Mouse (Mus musculus): ENCODE data around the gene Riiad1. TPM values are rescaled to one million over a fixed set of nuclear protein-coding genes. Genes with fewer than 3 reads are reported as not detected.
A peak's percentile ranks its signal among the peaks of the same experiment; 100 is the strongest.

Gene Riiad1
- total and polyA plus RNA-seq, 2 experiments, result not detected

- H3K79me2 ChIP-seq (ENCODE audit: control insufficient read depth, insufficient read depth, low read length), result no peaks in the 10 kb centered on the region
- H3K9ac ChIP-seq (ENCODE audit: low read depth, low read length), result no peak overlapping the region
- H3K27me3 ChIP-seq (ENCODE audit: control insufficient read depth, insufficient read depth, low read length), result no peaks in the 10 kb centered on the region
- no peak overlapping the region for H3K4me3 ChIP-seq (ENCODE audit: insufficient read depth, low read depth, low read length)
- H3K36me3 ChIP-seq (ENCODE audit: control insufficient read depth, insufficient read depth, low read length), result no peaks in the 10 kb centered on the region
- no peak for DNase-seq (ENCODE audit: extremely low read depth, low read depth, low spot score)
- no peak overlapping the region for H3K27ac ChIP-seq (replicated peaks; ENCODE audit: insufficient read depth, low read depth, low read length)
- H3K4me1 ChIP-seq (ENCODE audit: control insufficient read depth, insufficient read depth, low read length), result no peaks in the 10 kb centered on the region
- TF ChIP-seq CTCF (IDR thresholded peaks at IDR 0.05; ENCODE audit: low read depth, low read length) (no peak), POLR2A (IDR thresholded peaks at IDR 0.05; ENCODE audit: extremely low read depth, insufficient read depth, low read length) (no peak)
- 73% methylated on average over 10 of the region's 10 CpGs for WGBS
Measured at GRCm38 (mm10) chr3:94473115-94473505, 7.0 kb downstream of the Riiad1 start.

GRCm38 (mm10) chr3:94472447-94473114, 7.6 kb downstream of the Riiad1 start:
- peak; percentile 23 for DNase-seq (ENCODE audit: extremely low read depth, low read depth, low spot score)
- H3K36me3 ChIP-seq (ENCODE audit: control insufficient read depth, insufficient read depth, low read length), result no peaks in the 10 kb centered on the region
- WGBS, result 23% methylated on average over 28 of the region's 28 CpGs
- TF ChIP-seq CTCF (IDR thresholded peaks at IDR 0.05; ENCODE audit: low read depth, low read length) (no peak), POLR2A (IDR thresholded peaks at IDR 0.05; ENCODE audit: extremely low read depth, insufficient read depth, low read length) (no peak)
- H3K4me1 ChIP-seq (ENCODE audit: control insufficient read depth, insufficient read depth, low read length), result no peaks in the 10 kb centered on the region
- H3K4me3 ChIP-seq (ENCODE audit: insufficient read depth, low read depth, low read length), result no peak overlapping the region
- no peaks in the 10 kb centered on the region for H3K27me3 ChIP-seq (ENCODE audit: control insufficient read depth, insufficient read depth, low read length)
- no peak overlapping the region for H3K27ac ChIP-seq (replicated peaks; ENCODE audit: insufficient read depth, low read depth, low read length)
- no peak overlapping the region for H3K9ac ChIP-seq (ENCODE audit: low read depth, low read length)
- no peaks in the 10 kb centered on the region for H3K79me2 ChIP-seq (ENCODE audit: control insufficient read depth, insufficient read depth, low read length)

GRCm38 (mm10) chr3:94468931-94469330, 11.2 kb downstream of the Riiad1 start:
- no peaks in the 10 kb centered on the region for H3K79me2 ChIP-seq (ENCODE audit: control insufficient read depth, insufficient read depth, low read length)
- DNase-seq (ENCODE audit: extremely low read depth, low read depth, low spot score), result no peak
- no peak overlapping the region for H3K9ac ChIP-seq (ENCODE audit: low read depth, low read length)
- 65% methylated on average over 3 of the region's 3 CpGs for WGBS
- no peaks in the 10 kb centered on the region for H3K27me3 ChIP-seq (ENCODE audit: control insufficient read depth, insufficient read depth, low read length)
- no peak overlapping the region for H3K27ac ChIP-seq (replicated peaks; ENCODE audit: insufficient read depth, low read depth, low read length)
- no peaks in the 10 kb centered on the region for H3K36me3 ChIP-seq (ENCODE audit: control insufficient read depth, insufficient read depth, low read length)
- no peak overlapping the region for H3K4me3 ChIP-seq (ENCODE audit: insufficient read depth, low read depth, low read length)
- no peak for TF ChIP-seq POLR2A (IDR thresholded peaks at IDR 0.05; ENCODE audit: extremely low read depth, insufficient read depth, low read length)
- TF ChIP-seq CTCF (IDR thresholded peaks at IDR 0.05; ENCODE audit: low read depth, low read length), result no peak
- no peaks in the 10 kb centered on the region for H3K4me1 ChIP-seq (ENCODE audit: control insufficient read depth, insufficient read depth, low read length)

- no peaks in the 10 kb centered on the region for H3K4me1 ChIP-seq (ENCODE audit: control insufficient read depth, insufficient read depth, low read length)
- WGBS, result 91% methylated on average over 13 of the region's 13 CpGs
- H3K9ac ChIP-seq (ENCODE audit: low read depth, low read length), result no peak overlapping the region
- no peak overlapping the region for H3K4me3 ChIP-seq (ENCODE audit: insufficient read depth, low read depth, low read length)
- no peak overlapping the region for H3K27ac ChIP-seq (replicated peaks; ENCODE audit: insufficient read depth, low read depth, low read length)
- TF ChIP-seq CTCF (IDR thresholded peaks at IDR 0.05; ENCODE audit: low read depth, low read length) (no peak), POLR2A (IDR thresholded peaks at IDR 0.05; ENCODE audit: extremely low read depth, insufficient read depth, low read length) (no peak)
- no peak for DNase-seq (ENCODE audit: extremely low read depth, low read depth, low spot score)
- H3K36me3 ChIP-seq (ENCODE audit: control insufficient read depth, insufficient read depth, low read length), result no peaks in the 10 kb centered on the region
- no peaks in the 10 kb centered on the region for H3K79me2 ChIP-seq (ENCODE audit: control insufficient read depth, insufficient read depth, low read length)
- no peaks in the 10 kb centered on the region for H3K27me3 ChIP-seq (ENCODE audit: control insufficient read depth, insufficient read depth, low read length)
Measured at GRCm38 (mm10) chr3:94465632-94466430, 14.3 kb downstream of the Riiad1 start.

GRCm38 (mm10) chr3:94463926-94464578, 16.1 kb downstream of the Riiad1 start:
- H3K4me3 ChIP-seq (ENCODE audit: insufficient read depth, low read depth, low read length), result no peak overlapping the region
- WGBS, result 57% methylated on average over 11 of the region's 11 CpGs
- no peaks in the 10 kb centered on the region for H3K36me3 ChIP-seq (ENCODE audit: control insufficient read depth, insufficient read depth, low read length)
- no peak overlapping the region for H3K9ac ChIP-seq (ENCODE audit: low read depth, low read length)
- H3K4me1 ChIP-seq (ENCODE audit: control insufficient read depth, insufficient read depth, low read length), result no peaks in the 10 kb centered on the region
- TF ChIP-seq POLR2A (IDR thresholded peaks at IDR 0.05; ENCODE audit: extremely low read depth, insufficient read depth, low read length) (no peak), CTCF (IDR thresholded peaks at IDR 0.05; ENCODE audit: low read depth, low read length) (no peak)
- DNase-seq (ENCODE audit: extremely low read depth, low read depth, low spot score), result no peak
- no peaks in the 10 kb centered on the region for H3K27me3 ChIP-seq (ENCODE audit: control insufficient read depth, insufficient read depth, low read length)
- no peak overlapping the region for H3K27ac ChIP-seq (replicated peaks; ENCODE audit: insufficient read depth, low read depth, low read length)
- H3K79me2 ChIP-seq (ENCODE audit: control insufficient read depth, insufficient read depth, low read length), result no peaks in the 10 kb centered on the region

Data from liver, adult 2 months (tissue).